Mouse (Mus musculus) left cerebral cortex, adult 8-10 months (tissue): Measurements from ENCODE around the gene Eif2a. TPM values are rescaled to one million over a fixed set of nuclear protein-coding genes. Genes with fewer than 3 reads are reported as not detected.

ENCODE experiments used
- total RNA-seq, 4 experiments: library from RNA; stranded (reverse); gene quantifications; 2 replicates each; pipeline ENCODE4 v1.2.4; 2022

Eif2a gene
- total RNA-seq, 4 experiments from 2014 or later = 42.9 to 56.9 (median 52.9) TPM

Other genes with a start within 250 kb of the Eif2a start
- gene Tsc22d2, start 111.1 kb upstream of the Eif2a start, total RNA-seq = 10 to 100 TPM; 30.9 to 35.8 (median 34.7) TPM
- gene Serp1, start 71 bp downstream of the Eif2a start, total RNA-seq = 10 to 100 TPM; 19.8 to 21.4 (median 20.5) TPM
- gene Selenot, start 50.8 kb downstream of the Eif2a start, total RNA-seq = 100 to 1,000 TPM; 136 to 142 (median 137) TPM
- 1 to 10 TPM; 1.0 to 1.9 (median 1.5) TPM for gene Erich6, start 111.4 kb downstream of the Eif2a start, total RNA-seq
- gene Siah2, start 166.6 kb downstream of the Eif2a start, total RNA-seq = 10 to 100 TPM; 13.7 to 17.1 (median 16.5) TPM